Comparison of ENCODE assay signal across 34 mouse cellular contexts in genomic region chr16:24139109-24139508, GRCm38 (mm10).
"Had no signal": no experiment of that assay in that cellular context is flagged by ENCODE, and none has a peak within 500 bp of the region (broad histone marks: within the 10 kb centered on the region; RNA-seq: fewer than 3 reads in every experiment).

No protein-coding gene starts in this region.

- H3K27ac ChIP-seq: heart, embryonic 13.5 days; heart, embryonic 15.5 days; hindbrain, embryonic 10.5 days; hindbrain, embryonic 12.5 days; hindbrain, embryonic 13.5 days; hindbrain, embryonic 14.5 days; hindbrain, embryonic 15.5 days; hindbrain, postnatal 0 days; intestine, embryonic 15.5 days; kidney, embryonic 15.5 days; kidney, postnatal 0 days; layer of hippocampus, adult 2 months; left cerebral cortex, adult 2 months had no signal

- DNase-seq: heart, postnatal 10 days; heart, postnatal 14 days; heart, postnatal 36 days; heart, postnatal 4 days; kidney, adult 11 months; kidney, adult 18-20 months; kidney, adult 2 months; kidney, adult 8-10 months; kidney, adult 9 months; kidney, postnatal 10 days; kidney, postnatal 14 days; kidney, postnatal 25 days; kidney, postnatal 36 days; kidney, postnatal 4 days; layer of hippocampus, adult 9-11 months; layer of hippocampus, postnatal 36 days had no signal

- H3K4me3 ChIP-seq: heart, embryonic 12.5 days; heart, embryonic 13.5 days; heart, embryonic 15.5 days; hindbrain, embryonic 10.5 days; hindbrain, embryonic 12.5 days; hindbrain, embryonic 13.5 days; hindbrain, embryonic 15.5 days; intestine, embryonic 15.5 days; kidney, embryonic 15.5 days; layer of hippocampus, adult 2 months; left cerebral cortex, adult 2 months had no signal

- H3K9me3 ChIP-seq: heart, embryonic 12.5 days; heart, embryonic 13.5 days; heart, embryonic 15.5 days; hindbrain, embryonic 10.5 days; hindbrain, embryonic 12.5 days; hindbrain, embryonic 13.5 days; hindbrain, embryonic 15.5 days; intestine, embryonic 15.5 days; kidney, embryonic 15.5 days had no signal

- H3K36me3 ChIP-seq: heart, embryonic 12.5 days; heart, embryonic 13.5 days; heart, embryonic 15.5 days; hindbrain, embryonic 10.5 days; hindbrain, embryonic 12.5 days; hindbrain, embryonic 13.5 days; hindbrain, embryonic 15.5 days; intestine, embryonic 15.5 days; kidney, embryonic 15.5 days had no signal

- H3K27me3 ChIP-seq: heart, embryonic 12.5 days; heart, embryonic 15.5 days; hindbrain, embryonic 12.5 days; hindbrain, embryonic 13.5 days; hindbrain, embryonic 15.5 days; intestine, embryonic 15.5 days; kidney, embryonic 15.5 days had no signal

- H3K4me2 ChIP-seq: heart, embryonic 12.5 days; heart, embryonic 13.5 days; heart, embryonic 15.5 days; hindbrain, embryonic 12.5 days; hindbrain, embryonic 13.5 days; hindbrain, embryonic 14.5 days; hindbrain, embryonic 15.5 days; intestine, embryonic 15.5 days; kidney, embryonic 15.5 days had no signal

- H3K9ac ChIP-seq: heart, embryonic 12.5 days; heart, embryonic 13.5 days; heart, embryonic 15.5 days; hindbrain, embryonic 12.5 days; hindbrain, embryonic 13.5 days; hindbrain, embryonic 14.5 days; hindbrain, embryonic 15.5 days; intestine, embryonic 15.5 days; kidney, embryonic 15.5 days had no signal

- ATAC-seq: hindbrain, embryonic 16.5 days; hindbrain, postnatal 0 days; inflammation-experienced regulatory T-cells, adult 6 months; intestine, embryonic 15.5 days; intestine, embryonic 16.5 days; intestine, postnatal 0 days had no signal

- H3K4me1 ChIP-seq: heart, embryonic 15.5 days; hindbrain, embryonic 12.5 days; hindbrain, embryonic 13.5 days; hindbrain, embryonic 15.5 days; intestine, embryonic 15.5 days had no signal
